Mouse (Mus musculus): Measurements from ENCODE around the gene Ginm1.
A peak's percentile ranks its signal among the peaks of the same experiment; 100 is the strongest.
"Not testable (repeated sequence)": the region's sequence is repeated elsewhere in the genome, so short reads cannot be mapped to it uniquely, and the experiment has no call there.

Gene Ginm1

GRCm38 (mm10) chr10:7802519-7803140 is 10.0 kb upstream of the Ginm1 start:
- no peak for DNase-seq

- DNase-seq = no peak
These were observed 8.6 kb upstream of the Ginm1 start for GRCm38 (mm10) chr10:7801258-7801657.

- DNase-seq = no peak
These were observed 322 bp downstream of the Ginm1 start for GRCm38 (mm10) chr10:7792254-7792750.

GRCm38 (mm10) chr10:7787319-7787718 is 5.3 kb downstream of the Ginm1 start:
- no peak for DNase-seq

GRCm38 (mm10) chr10:7781214-7781613 is 11.4 kb downstream of the Ginm1 start:
- no peak for DNase-seq

GRCm38 (mm10) chr10:7780238-7781176 is 12.1 kb downstream of the Ginm1 start:
- DNase-seq = peak; percentile 88

- no peak for DNase-seq
These were observed 12.8 kb downstream of the Ginm1 start for GRCm38 (mm10) chr10:7779751-7780237.

GRCm38 (mm10) chr10:7778361-7778760 is 14.3 kb downstream of the Ginm1 start:
- DNase-seq = no peak

GRCm38 (mm10) chr10:7775421-7775820 is 17.2 kb downstream of the Ginm1 start:
- DNase-seq = no peak

- no peak for DNase-seq
These were observed 19.9 kb downstream of the Ginm1 start for GRCm38 (mm10) chr10:7772769-7773168.

GRCm38 (mm10) chr10:7772346-7772745 is 20.3 kb downstream of the Ginm1 start:
- no peak for DNase-seq

GRCm38 (mm10) chr10:7757544-7757943 is 35.1 kb downstream of the Ginm1 start:
- no peak for DNase-seq

GRCm38 (mm10) chr10:7748752-7749151 is 43.9 kb downstream of the Ginm1 start:
- no peak for DNase-seq

- DNase-seq = not testable (repeated sequence)
These were observed 47.1 kb downstream of the Ginm1 start for GRCm38 (mm10) chr10:7745528-7745927.

GRCm38 (mm10) chr10:7737914-7738313 is 54.7 kb downstream of the Ginm1 start:
- no peak for DNase-seq

- peak; percentile 8 for DNase-seq
These were observed 55.5 kb downstream of the Ginm1 start for GRCm38 (mm10) chr10:7737122-7737521.

- no peak for DNase-seq
These were observed 61.0 kb downstream of the Ginm1 start for GRCm38 (mm10) chr10:7731582-7731981.

- DNase-seq = no peak
These were observed 65.6 kb downstream of the Ginm1 start for GRCm38 (mm10) chr10:7727011-7727410.

- DNase-seq = no peak
These were observed 66.2 kb downstream of the Ginm1 start for GRCm38 (mm10) chr10:7726501-7726812.

GRCm38 (mm10) chr10:7725751-7726500 is 66.7 kb downstream of the Ginm1 start, which contains the start of gene Katna1:
Katna1 (plus strand) TSS chr10:7726000.
- peak; percentile 93 for DNase-seq

All from layer of hippocampus, adult 9-11 months (tissue).